Mouse (Mus musculus) midbrain, embryonic 12.5 days (tissue): ENCODE data around the gene Iglon5. TPM values are rescaled to one million over a fixed set of nuclear protein-coding genes. Genes with fewer than 3 reads are reported as not detected.

Experiments used
- ATAC-seq: fragments of 200-750 bp; cut with Nextera tagmentation; 2 replicates; pipeline ENCODE4 v1.8.0; 2017; ENCODE audit warnings: low read depth, moderate TSS enrichment, moderate library complexity; ENCODE audit not compliant: low FRiP score
- H3K27ac ChIP-seq: fragments of 300-500 bp; sonication (generic); replicated peaks from 2 replicates; pipeline ENCODE4 v1.5.1; 2016; ENCODE audit warnings: mild to moderate bottlenecking
- H3K27me3 ChIP-seq: fragments of 300-500 bp; sonication (generic); 2 replicates; pipeline ENCODE4 v1.6.1; 2016; ENCODE audit warnings: mild to moderate bottlenecking
- H3K36me3 ChIP-seq: fragments of 300-500 bp; sonication (generic); 2 replicates; pipeline ENCODE4 v1.6.1; 2016
- H3K4me1 ChIP-seq: fragments of 300-500 bp; sonication (generic); 2 replicates; pipeline ENCODE4 v1.6.1; 2016
- H3K4me2 ChIP-seq: fragments of 300-500 bp; sonication (generic); replicated peaks from 2 replicates; pipeline ENCODE4 v1.6.1; 2016; ENCODE audit warnings: mild to moderate bottlenecking, moderate library complexity
- H3K4me3 ChIP-seq: fragments of 300-500 bp; sonication (generic); 2 replicates; pipeline ENCODE4 v1.5.1; 2016; ENCODE audit warnings: mild to moderate bottlenecking
- H3K9ac ChIP-seq: fragments of 300-500 bp; sonication (generic); replicated peaks from 2 replicates; pipeline ENCODE4 v1.6.1; 2016; ENCODE audit warnings: mild to moderate bottlenecking, moderate library complexity
- H3K9me3 ChIP-seq: fragments of 300-500 bp; sonication (generic); 2 replicates; pipeline ENCODE4 v1.6.1; 2016; ENCODE audit warnings: mild to moderate bottlenecking
- WGBS: fragments of 180-500 bp; shearing (Covaris S2); methylation state at CpG from one replicate; pipeline ENCODE4 v1.1.7; 2016; 5-methylcytosine and 5-hydroxymethylcytosine counted together
- polyA plus RNA-seq: library from polyadenylated mRNA; unstranded; fragments of >200 nt; fragmentation: Nextera tagmentation; extraction: Ambion mirVana; gene quantifications from 2 replicates; pipeline ENCODE4 v1.2.1, GENCODE M21; 2016

Gene Iglon5
- polyA plus RNA-seq = 3.9 and 4.1 TPM in 2 replicates

DNA sequence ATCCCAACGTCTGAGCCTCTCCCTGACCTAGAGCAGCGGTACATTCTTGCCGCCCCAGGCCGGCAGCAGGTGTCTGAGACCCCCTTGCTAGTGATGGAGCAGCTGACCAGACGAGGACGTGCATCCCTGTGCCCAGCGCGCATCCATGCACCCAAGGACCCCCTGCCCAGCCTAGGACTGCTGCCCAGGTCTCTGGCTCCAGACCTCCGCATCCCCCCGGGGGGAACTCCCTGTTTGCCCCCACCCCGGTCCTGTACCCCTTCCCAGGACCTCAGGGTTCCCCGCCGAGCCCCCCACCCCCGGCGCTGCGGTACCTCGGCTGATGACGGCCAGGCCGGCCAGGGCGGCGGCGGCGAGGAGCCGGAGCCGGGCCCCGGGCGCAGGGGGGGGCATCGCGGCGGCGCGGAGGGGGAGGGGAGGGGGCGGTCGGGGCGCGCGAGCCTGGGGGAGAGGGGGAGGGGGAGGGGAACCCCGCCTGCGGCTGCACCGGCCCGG lies at the start of gene Iglon5:
TSS of gene Iglon5 (minus strand) at position 445 of the 495 bp plus-strand sequence.
- ATAC-seq = peak; percentile 67
- Histone ChIP-seq H3K36me3 (no peaks in the 10 kb centered on the region), H3K9ac (peak within 1 kb of the TSS; percentile 83), H3K4me1 (peaks cover 15% of the 10 kb centered on the region), H3K9me3 (no peaks in the 10 kb centered on the region), H3K4me3 (peak within 1 kb of the TSS; percentile 77), H3K4me2 (peak within 1 kb of the TSS; percentile 71), H3K27me3 (0 out of 2 replicates have a peak, but pooled peaks cover 2% of the 10 kb centered on the region), H3K27ac (peak within 1 kb of the TSS; percentile 88)
- WGBS = 1% methylated on average over 27 of the region's 41 CpGs

DNA sequence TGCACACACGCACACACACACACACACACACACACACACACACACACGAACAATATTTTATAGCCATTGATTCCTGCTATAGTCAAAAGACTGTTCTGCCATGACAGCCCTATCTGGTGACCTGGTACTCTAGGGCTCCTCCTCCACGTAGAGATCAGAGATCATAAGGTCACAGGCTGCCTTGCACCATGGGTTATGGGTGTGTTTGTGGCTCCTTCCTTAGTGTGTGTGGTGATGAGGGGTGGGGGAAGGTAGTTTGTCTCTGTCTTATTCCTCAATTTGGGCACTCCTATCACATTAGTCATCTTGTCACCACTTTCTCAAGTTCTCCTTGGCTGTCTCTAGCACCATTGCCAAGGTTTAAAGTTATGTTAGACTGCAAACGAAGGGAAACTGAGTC lies 48.6 kb upstream of the Iglon5 start:
- no peaks in the 10 kb centered on the region for H3K27me3 ChIP-seq
- no peaks in the 10 kb centered on the region for H3K9me3 ChIP-seq
- H3K4me3 ChIP-seq = no peak overlapping the region
- H3K4me2 ChIP-seq = no peak overlapping the region
- WGBS = 73% methylated on average over 4 of the region's 4 CpGs
- no peak for ATAC-seq
- no peak overlapping the region for H3K9ac ChIP-seq
- no peak overlapping the region for H3K27ac ChIP-seq
- no peaks in the 10 kb centered on the region for H3K36me3 ChIP-seq
- H3K4me1 ChIP-seq = no peaks in the 10 kb centered on the region

DNA sequence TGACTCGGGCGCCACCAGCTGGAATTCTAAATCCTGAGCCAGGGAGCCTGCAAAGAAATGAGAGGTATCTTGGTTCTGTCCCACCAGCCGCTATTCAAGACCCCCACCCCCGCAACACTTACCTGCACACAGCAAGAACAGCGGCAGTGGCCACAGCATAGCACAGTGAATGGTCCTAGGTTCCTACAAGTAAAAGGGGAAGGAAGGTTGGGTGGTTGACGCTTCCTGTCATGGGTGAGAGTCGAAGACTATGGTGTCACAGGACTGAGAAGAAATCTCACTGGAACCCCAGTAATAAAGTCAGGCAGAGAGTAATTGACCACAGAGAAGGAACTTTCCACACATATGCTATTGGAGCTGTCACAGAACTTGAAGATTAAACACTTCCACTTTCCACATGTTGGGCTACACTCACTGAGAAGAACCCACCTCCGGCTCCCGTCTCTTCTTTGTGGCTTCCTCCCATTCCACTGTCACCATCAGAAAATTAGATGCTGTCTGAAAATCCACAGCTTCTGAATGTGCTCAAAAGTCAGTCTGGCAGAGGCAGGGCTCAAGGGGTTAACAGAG lies 43.1 kb upstream of the Iglon5 start:
- WGBS = 90% methylated on average over 9 of the region's 9 CpGs
- Histone ChIP-seq H3K27me3 (no peaks in the 10 kb centered on the region), H3K36me3 (no peaks in the 10 kb centered on the region), H3K27ac (no peak overlapping the region), H3K9me3 (no peaks in the 10 kb centered on the region), H3K4me2 (no peak overlapping the region), H3K4me1 (no peaks in the 10 kb centered on the region), H3K4me3 (no peak overlapping the region), H3K9ac (no peak overlapping the region)
- no peak for ATAC-seq

DNA sequence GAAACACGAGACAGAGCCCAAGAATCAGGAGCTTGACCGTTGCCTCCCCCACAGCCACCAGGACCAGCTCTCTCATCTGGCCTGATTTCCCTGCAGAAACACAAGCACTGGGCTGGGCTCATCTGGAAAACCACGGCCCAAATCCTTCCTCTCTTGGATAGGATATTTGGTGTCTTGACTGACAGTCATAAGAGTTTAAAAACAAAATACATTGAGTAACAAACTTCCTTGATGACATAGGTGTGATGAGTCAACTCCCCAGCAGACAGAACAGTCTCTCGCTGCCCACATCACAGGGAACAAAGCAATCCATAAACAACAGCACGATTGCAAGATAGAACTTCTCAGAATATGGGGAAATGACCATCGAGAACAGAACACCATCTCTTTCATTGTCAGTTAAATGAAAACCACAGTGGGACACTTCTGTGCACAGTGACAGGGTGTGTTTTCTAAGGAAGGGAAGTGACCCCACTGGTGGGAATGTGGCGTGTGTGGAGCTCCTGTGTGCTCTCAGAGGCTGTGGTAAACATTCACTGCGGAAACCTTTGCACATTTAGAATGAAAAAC lies 40.4 kb upstream of the Iglon5 start:
- Histone ChIP-seq H3K36me3 (no peaks in the 10 kb centered on the region), H3K4me1 (no peaks in the 10 kb centered on the region), H3K4me2 (no peak overlapping the region), H3K9me3 (no peaks in the 10 kb centered on the region), H3K27me3 (no peaks in the 10 kb centered on the region), H3K4me3 (no peak overlapping the region), H3K27ac (no peak overlapping the region), H3K9ac (no peak overlapping the region)
- ATAC-seq = no peak
- WGBS = 79% methylated on average over 8 of the region's 8 CpGs

DNA sequence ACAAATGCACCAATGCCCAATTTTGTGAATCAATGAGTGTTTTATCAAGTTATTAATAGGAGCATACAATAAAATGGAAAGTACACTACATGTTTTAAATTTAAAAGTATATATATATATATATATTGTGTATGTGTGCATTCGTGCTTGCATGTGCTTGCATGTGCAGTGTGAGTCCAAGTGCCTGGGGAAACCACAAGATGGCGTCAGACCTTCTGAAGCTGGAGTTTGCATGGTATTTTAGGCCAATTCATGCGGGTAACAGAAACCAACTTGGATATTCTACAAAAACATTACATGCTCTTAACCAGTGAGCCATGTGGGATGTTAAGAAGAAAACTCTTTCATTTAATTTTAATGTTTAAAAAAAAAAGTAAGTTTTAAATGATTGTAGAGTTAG lies 35.4 kb upstream of the Iglon5 start:
- no peak overlapping the region for H3K4me3 ChIP-seq
- H3K27me3 ChIP-seq = no peaks in the 10 kb centered on the region
- no peaks in the 10 kb centered on the region for H3K9me3 ChIP-seq
- H3K4me1 ChIP-seq = no peaks in the 10 kb centered on the region
- no peak overlapping the region for H3K4me2 ChIP-seq
- no peak overlapping the region for H3K9ac ChIP-seq
- no peak overlapping the region for H3K27ac ChIP-seq
- no peaks in the 10 kb centered on the region for H3K36me3 ChIP-seq
- ATAC-seq = no peak
- WGBS = 53% methylated on average over 3 of the region's 3 CpGs

DNA sequence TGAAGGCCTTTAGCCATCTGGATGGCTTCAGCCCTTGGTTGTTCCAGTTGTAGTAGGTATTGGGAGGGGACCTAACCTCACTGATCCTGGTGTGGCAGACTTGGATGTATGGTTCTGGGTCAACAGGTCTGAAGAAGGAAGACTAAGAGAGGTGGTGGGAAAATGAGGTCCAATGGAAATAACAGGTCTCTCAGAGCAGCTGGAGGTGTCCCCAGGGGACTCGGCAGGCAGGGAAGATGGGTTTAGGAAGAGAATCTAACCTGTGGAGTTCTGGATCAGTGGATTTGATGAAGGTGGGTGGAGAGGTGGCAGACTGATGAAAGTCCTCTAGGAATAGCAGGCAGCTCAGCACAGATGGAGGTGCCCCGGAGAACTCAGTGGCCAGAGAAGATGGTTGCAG lies 32.9 kb upstream of the Iglon5 start:
- H3K36me3 ChIP-seq = no peaks in the 10 kb centered on the region
- ATAC-seq = no peak
- H3K9ac ChIP-seq = no peak overlapping the region
- WGBS = 90% methylated on average over 2 of the region's 2 CpGs
- H3K4me2 ChIP-seq = no peak overlapping the region
- H3K9me3 ChIP-seq = no peaks in the 10 kb centered on the region
- no peak overlapping the region for H3K4me3 ChIP-seq
- no peak overlapping the region for H3K27ac ChIP-seq
- H3K27me3 ChIP-seq = no peaks in the 10 kb centered on the region
- no peaks in the 10 kb centered on the region for H3K4me1 ChIP-seq

DNA sequence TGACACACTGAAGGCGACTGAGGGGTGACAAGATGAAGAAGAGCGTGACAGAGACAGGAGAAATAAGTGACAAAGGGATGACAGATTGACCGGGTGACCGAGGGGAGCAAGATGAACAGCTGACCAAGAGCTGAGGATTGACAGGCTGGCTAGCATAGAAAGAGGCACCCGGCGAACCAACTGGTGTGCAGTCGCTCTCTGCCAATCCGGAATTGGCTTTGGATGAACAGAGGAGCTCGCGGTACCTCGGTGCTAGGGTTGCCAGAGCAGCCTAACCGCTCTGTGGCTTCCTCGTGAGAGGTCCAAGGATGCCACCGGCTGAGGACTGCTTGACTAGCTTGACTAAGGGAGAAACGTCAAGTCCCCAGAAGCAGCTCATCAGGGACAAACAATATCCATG lies 28.5 kb upstream of the Iglon5 start:
- Histone ChIP-seq H3K36me3 (no peaks in the 10 kb centered on the region), H3K4me2 (no peak overlapping the region), H3K27ac (no peak overlapping the region), H3K27me3 (no peaks in the 10 kb centered on the region), H3K4me1 (no peaks in the 10 kb centered on the region), H3K9me3 (no peaks in the 10 kb centered on the region), H3K4me3 (no peak overlapping the region), H3K9ac (no peak overlapping the region)
- no peak for ATAC-seq
- WGBS = 89% methylated on average over 15 of the region's 15 CpGs

DNA sequence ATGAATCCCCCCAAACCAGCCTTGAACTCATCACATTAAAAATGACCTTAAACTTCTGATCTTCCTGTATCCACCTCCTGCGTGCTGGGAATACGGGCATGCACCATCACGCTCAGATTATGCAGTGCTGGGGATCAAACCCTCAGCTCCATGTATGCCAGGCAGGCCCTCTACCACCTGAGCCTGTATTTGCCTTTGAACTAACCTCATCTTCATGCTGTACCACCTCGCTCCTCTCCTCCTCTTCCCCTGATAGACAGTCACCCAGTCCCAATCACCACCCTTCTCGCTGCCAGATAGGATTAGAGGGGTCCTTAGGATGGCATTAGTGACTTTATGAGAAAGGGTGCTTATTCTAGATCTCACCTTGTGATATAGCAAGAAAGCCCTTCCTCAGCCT lies 25.2 kb upstream of the Iglon5 start:
- no peak overlapping the region for H3K27ac ChIP-seq
- 79% methylated on average over 5 of the region's 5 CpGs for WGBS
- H3K4me1 ChIP-seq = no peaks in the 10 kb centered on the region
- no peaks in the 10 kb centered on the region for H3K9me3 ChIP-seq
- no peak overlapping the region for H3K4me3 ChIP-seq
- no peaks in the 10 kb centered on the region for H3K36me3 ChIP-seq
- ATAC-seq = no peak
- H3K4me2 ChIP-seq = no peak overlapping the region
- no peaks in the 10 kb centered on the region for H3K27me3 ChIP-seq
- no peak overlapping the region for H3K9ac ChIP-seq

DNA sequence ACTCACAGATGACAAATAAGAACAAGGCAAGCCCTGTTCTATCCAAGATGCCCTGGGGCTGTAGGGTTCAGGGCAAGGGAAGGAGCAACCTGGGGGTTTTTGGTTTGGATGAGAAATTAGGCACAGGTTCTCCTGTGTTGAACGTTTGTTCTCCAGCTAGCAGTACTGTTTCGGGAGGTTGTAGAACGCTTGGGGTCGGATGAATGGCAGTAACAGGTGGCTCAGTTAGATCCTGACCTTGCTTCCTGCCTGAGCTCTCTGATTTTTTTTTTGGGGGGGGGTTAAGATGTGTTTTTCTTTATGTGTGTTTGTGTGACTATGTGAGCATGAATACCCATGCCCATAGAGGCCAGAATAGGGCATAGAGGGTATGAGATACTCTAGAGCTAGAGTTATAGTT lies 22.6 kb upstream of the Iglon5 start:
- Histone ChIP-seq H3K4me3 (no peak overlapping the region), H3K27ac (no peak overlapping the region), H3K4me1 (no peaks in the 10 kb centered on the region), H3K4me2 (no peak overlapping the region), H3K27me3 (no peaks in the 10 kb centered on the region), H3K9ac (no peak overlapping the region), H3K9me3 (no peaks in the 10 kb centered on the region), H3K36me3 (no peaks in the 10 kb centered on the region)
- WGBS = 86% methylated on average over 4 of the region's 4 CpGs
- ATAC-seq = no peak

DNA sequence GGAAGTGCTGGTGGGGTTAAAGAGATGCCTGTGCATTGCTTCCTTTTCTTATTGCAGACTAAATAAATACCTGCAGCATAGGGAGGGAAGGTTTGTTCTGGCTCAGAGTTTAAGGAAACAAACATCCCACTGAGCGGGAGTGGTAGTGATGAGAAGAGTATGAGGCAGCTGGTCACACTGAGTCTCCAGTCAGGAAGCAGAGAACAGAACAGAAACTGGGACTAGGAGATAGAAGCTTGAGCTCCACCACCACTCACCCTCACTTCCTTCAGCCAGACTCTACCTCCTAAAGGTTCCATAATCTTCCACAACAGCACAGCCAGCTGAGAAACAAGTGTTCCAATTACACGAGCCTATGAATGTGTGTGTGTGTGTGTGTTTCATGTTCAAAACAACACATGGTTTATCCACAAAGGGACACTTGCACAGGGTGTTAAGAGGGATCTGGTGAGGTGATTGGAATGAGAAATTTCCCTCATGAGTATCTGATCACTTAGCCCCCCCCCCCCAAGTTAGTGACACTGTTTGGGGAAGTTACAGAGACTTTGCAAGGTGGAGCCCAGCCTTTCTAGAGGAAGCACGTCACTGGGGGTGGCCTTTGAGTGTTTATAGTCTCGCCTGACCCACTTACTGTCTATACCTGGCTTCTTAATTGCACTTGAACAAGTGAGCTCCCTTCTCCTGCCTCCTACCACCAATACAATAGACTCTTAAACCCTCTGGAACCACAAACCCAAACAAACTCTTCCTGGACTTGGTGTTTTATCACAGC lies 22.0 kb upstream of the Iglon5 start:
- no peak overlapping the region for H3K9ac ChIP-seq
- no peak overlapping the region for H3K4me2 ChIP-seq
- ATAC-seq = no peak
- no peaks in the 10 kb centered on the region for H3K36me3 ChIP-seq
- no peaks in the 10 kb centered on the region for H3K27me3 ChIP-seq
- no peak overlapping the region for H3K27ac ChIP-seq
- no peak overlapping the region for H3K4me3 ChIP-seq
- H3K9me3 ChIP-seq = no peaks in the 10 kb centered on the region
- WGBS = 66% methylated on average over 4 of the region's 4 CpGs
- no peaks in the 10 kb centered on the region for H3K4me1 ChIP-seq

DNA sequence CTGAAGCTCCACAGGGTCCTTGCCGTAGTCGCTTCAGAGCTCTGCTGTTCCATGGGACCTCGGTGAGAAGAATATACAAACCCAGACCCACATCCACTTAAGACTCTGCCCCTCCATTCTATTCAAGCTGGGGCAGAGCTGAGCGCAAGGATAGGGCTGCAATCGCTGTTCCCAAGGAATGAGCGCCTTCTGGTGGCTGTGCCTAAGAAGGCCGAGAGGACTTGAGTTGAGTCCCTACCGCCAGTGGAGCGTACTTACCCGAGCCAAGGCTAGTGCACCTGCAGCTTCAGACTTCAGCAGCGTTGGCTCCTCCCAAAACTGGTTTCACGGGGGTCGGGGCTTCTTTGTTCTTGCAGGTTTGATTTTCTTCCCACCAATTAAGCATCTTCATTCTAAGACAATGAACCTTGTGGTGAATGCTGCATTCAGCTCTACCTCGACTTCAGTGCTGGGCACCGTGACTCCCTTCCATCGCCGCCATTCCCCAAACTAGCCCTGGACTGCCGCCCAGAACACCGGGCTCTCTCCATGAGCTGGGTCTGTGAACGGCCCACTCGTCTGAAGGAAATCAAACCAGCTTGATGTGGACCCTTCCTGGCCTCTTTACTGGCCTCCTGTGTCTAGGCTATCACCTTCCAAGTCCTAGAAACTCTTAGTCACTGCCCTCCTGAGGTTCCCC lies 5.6 kb upstream of the Iglon5 start:
- Histone ChIP-seq H3K9me3 (no peaks in the 10 kb centered on the region), H3K27ac (no peak overlapping the region), H3K27me3 (0 out of 2 replicates have a peak, but pooled peaks cover 2% of the 10 kb centered on the region), H3K4me1 (no peaks in the 10 kb centered on the region), H3K36me3 (no peaks in the 10 kb centered on the region), H3K4me3 (no peak overlapping the region), H3K9ac (no peak overlapping the region), H3K4me2 (no peak overlapping the region)
- WGBS = 17% methylated on average over 21 of the region's 21 CpGs
- peak; percentile 68 for ATAC-seq

DNA sequence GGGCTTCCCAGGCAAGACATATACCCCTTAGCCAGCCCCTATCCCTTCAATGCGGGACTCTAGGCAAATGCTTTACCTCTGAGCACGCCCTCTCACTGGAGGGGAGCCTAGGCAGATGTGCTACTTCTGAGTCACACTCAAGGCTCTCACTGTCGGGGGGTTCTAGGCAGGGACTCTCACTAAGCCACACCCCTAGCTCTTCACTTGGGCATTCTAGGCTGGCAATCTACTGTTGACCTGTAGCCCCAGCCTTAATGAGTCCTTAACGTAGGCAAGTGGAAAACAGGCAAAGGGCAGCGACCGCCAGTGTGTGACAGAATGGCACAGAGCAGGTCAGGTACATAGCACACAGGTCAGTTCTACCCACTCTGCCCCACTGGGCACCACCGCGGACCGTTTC lies 986 bp upstream of the Iglon5 start:
- peak overlapping the region; percentile 77 for H3K4me3 ChIP-seq
- H3K4me2 ChIP-seq = peak overlapping the region; percentile 71
- WGBS = 69% methylated on average over 9 of the region's 9 CpGs
- peak; percentile 5; the same call in 1 of the 2 replicates for ATAC-seq
- H3K27me3 ChIP-seq = 0 out of 2 replicates have a peak, but pooled peaks cover 2% of the 10 kb centered on the region
- no peaks in the 10 kb centered on the region for H3K36me3 ChIP-seq
- H3K27ac ChIP-seq = no peak overlapping the region
- no peak overlapping the region for H3K9ac ChIP-seq
- H3K9me3 ChIP-seq = no peaks in the 10 kb centered on the region
- H3K4me1 ChIP-seq = peaks cover 15% of the 10 kb centered on the region
